Mouse (Mus musculus): ENCODE data around the gene Gm9857. TPM values are rescaled to one million over a fixed set of nuclear protein-coding genes. Genes with fewer than 3 reads are reported as not detected.

The Gm9857 gene
- polyA plus RNA-seq, 1 experiment from 2014 or later, result not detected

- 63% methylated on average over 4 of the region's 4 CpGs for WGBS
- H3K27ac ChIP-seq (replicated peaks), result no peak overlapping the region
- no peaks in the 10 kb centered on the region for H3K9me3 ChIP-seq
- no peaks in the 10 kb centered on the region for H3K36me3 ChIP-seq
- no peak for ATAC-seq (ENCODE audit: low read depth)
- no peaks in the 10 kb centered on the region for H3K27me3 ChIP-seq
- H3K4me1 ChIP-seq (replicated peaks), result no peaks in the 10 kb centered on the region
- no peak overlapping the region for H3K4me3 ChIP-seq
- H3K9ac ChIP-seq, result no peak overlapping the region
- no peak overlapping the region for H3K4me2 ChIP-seq
These were observed 47.3 kb downstream of the Gm9857 start for GRCm38 (mm10) chr3:108892914-108893313.

- 83% methylated on average over 1 of the region's 1 CpGs for WGBS
- no peak overlapping the region for H3K4me2 ChIP-seq
- H3K27me3 ChIP-seq, result no peaks in the 10 kb centered on the region
- no peaks in the 10 kb centered on the region for H3K36me3 ChIP-seq
- H3K27ac ChIP-seq (replicated peaks), result no peak overlapping the region
- H3K4me1 ChIP-seq (replicated peaks), result no peaks in the 10 kb centered on the region
- ATAC-seq (ENCODE audit: low read depth), result no peak
- H3K9ac ChIP-seq, result no peak overlapping the region
- H3K4me3 ChIP-seq, result no peak overlapping the region
- no peaks in the 10 kb centered on the region for H3K9me3 ChIP-seq
These were observed 48.2 kb downstream of the Gm9857 start for GRCm38 (mm10) chr3:108892080-108892479.

Other genes starting within 250 kb of the Gm9857 start
- 31.3 and 38.1 TPM in 2 replicates for gene Gpsm2, start 218.1 kb downstream of the Gm9857 start, polyA plus RNA-seq (2015; fragmentation: Nextera tagmentation; extraction: Ambion mirVana)
- gene Aknad1, start 200.8 kb downstream of the Gm9857 start, polyA plus RNA-seq (2015; fragmentation: Nextera tagmentation; extraction: Ambion mirVana), result 0.10 TPM in 1 of 2 replicates, not detected in the other
- 15.9 and 19.2 TPM in 2 replicates for gene Stxbp3, start 99.9 kb downstream of the Gm9857 start, polyA plus RNA-seq (2015; fragmentation: Nextera tagmentation; extraction: Ambion mirVana)
- 0.28 TPM in 1 of 2 replicates, not detected in the other for gene Fndc7, start 50.4 kb downstream of the Gm9857 start, polyA plus RNA-seq (2015; fragmentation: Nextera tagmentation; extraction: Ambion mirVana)
- 63.6 and 79.4 TPM in 2 replicates for gene Prpf38b, start 28.7 kb downstream of the Gm9857 start, polyA plus RNA-seq (2015; fragmentation: Nextera tagmentation; extraction: Ambion mirVana)
- 1.7 and 2.7 TPM in 2 replicates for gene Henmt1, start 572 bp downstream of the Gm9857 start, polyA plus RNA-seq (2015; fragmentation: Nextera tagmentation; extraction: Ambion mirVana)
- 24.4 and 34.6 TPM in 2 replicates for gene Fam102b, start 87.2 kb upstream of the Gm9857 start, polyA plus RNA-seq (2015; fragmentation: Nextera tagmentation; extraction: Ambion mirVana)
- gene Slc25a54, start 140.0 kb upstream of the Gm9857 start, polyA plus RNA-seq (2015; fragmentation: Nextera tagmentation; extraction: Ambion mirVana), result not detected in 2 replicates
- 9.2 and 12.1 TPM in 2 replicates for gene Slc25a24, start 182.7 kb upstream of the Gm9857 start, polyA plus RNA-seq (2015; fragmentation: Nextera tagmentation; extraction: Ambion mirVana)